Mouse (Mus musculus): Measurements from ENCODE around the gene Repin1.

Gene Repin1

GRCm38 (mm10) chr6:48626984-48627383, 33.3 kb downstream of the Repin1 start:
- DNase-seq (ENCODE audit: low spot score): no peak

GRCm38 (mm10) chr6:48627511-48627924, 33.8 kb downstream of the Repin1 start:
- no peak for DNase-seq (ENCODE audit: low spot score)

GRCm38 (mm10) chr6:48628377-48628776, 34.7 kb downstream of the Repin1 start:
- DNase-seq (ENCODE audit: low spot score): no peak

GRCm38 (mm10) chr6:48628808-48629660, 35.4 kb downstream of the Repin1 start:
- DNase-seq (ENCODE audit: low spot score): no peak

- DNase-seq (ENCODE audit: low spot score): no peak
Measured at GRCm38 (mm10) chr6:48629661-48630034, 36.0 kb downstream of the Repin1 start.

- DNase-seq (ENCODE audit: low spot score): no peak
Measured at GRCm38 (mm10) chr6:48630831-48631230, 37.1 kb downstream of the Repin1 start.

GRCm38 (mm10) chr6:48635105-48635504, 41.4 kb downstream of the Repin1 start:
- DNase-seq (ENCODE audit: low spot score): no peak

GRCm38 (mm10) chr6:48636515-48636914, 42.8 kb downstream of the Repin1 start:
- no peak for DNase-seq (ENCODE audit: low spot score)

GRCm38 (mm10) chr6:48637811-48638500, 44.3 kb downstream of the Repin1 start:
- no peak for DNase-seq (ENCODE audit: low spot score)

- DNase-seq (ENCODE audit: low spot score): no peak
Measured at GRCm38 (mm10) chr6:48638553-48638952, 44.9 kb downstream of the Repin1 start.

GRCm38 (mm10) chr6:48641391-48641790, 47.7 kb downstream of the Repin1 start:
- DNase-seq (ENCODE audit: low spot score): no peak

GRCm38 (mm10) chr6:48642764-48643292, 49.1 kb downstream of the Repin1 start:
- no peak for DNase-seq (ENCODE audit: low spot score)

GRCm38 (mm10) chr6:48645660-48646308, 52.1 kb downstream of the Repin1 start:
- DNase-seq (ENCODE audit: low spot score): no peak

GRCm38 (mm10) chr6:48646309-48646690, 52.6 kb downstream of the Repin1 start:
- DNase-seq (ENCODE audit: low spot score): no peak

- no peak for DNase-seq (ENCODE audit: low spot score)
Measured at GRCm38 (mm10) chr6:48646995-48647394, 53.3 kb downstream of the Repin1 start, which contains the start of gene Gimap8. TSS of gene Gimap8 (plus strand) at chr6:48647234.

GRCm38 (mm10) chr6:48647611-48648010, 53.9 kb downstream of the Repin1 start:
- DNase-seq (ENCODE audit: low spot score): no peak

All from ovary, postnatal 10 days (tissue).